Mouse (Mus musculus): ENCODE results near the gene Ipp.

GRCm38 (mm10) chr4:116461943-116462342 is 45.4 kb upstream of the Ipp start:
- TF ChIP-seq POLR2A (IDR thresholded peaks at IDR 0.05; ENCODE audit: borderline replicate concordance, extremely low read depth, insufficient read depth, insufficient read length, poor library complexity, severe bottlenecking) (no peak), CTCF (IDR thresholded peaks at IDR 0.05; ENCODE audit: borderline replicate concordance, extremely low read depth, insufficient read depth, insufficient read length) (no peak)
